Mouse (Mus musculus) limb, embryonic 11.5 days (tissue): ENCODE measurements around the gene Dlec1. TPM values are rescaled to one million over a fixed set of nuclear protein-coding genes. Genes with fewer than 3 reads are reported as not detected.

ENCODE experiments used
- ATAC-seq: fragments of 200-750 bp; cut with Nextera tagmentation; 2 replicates; pipeline ENCODE4 v1.8.0; 2017; ENCODE audit warnings: low read depth; ENCODE audit not compliant: insufficient number of reproducible peaks, low FRiP score, low TSS enrichment
- DNase-seq: peaks from one replicate; pipeline ENCODE4 v3.0.0-alpha.2; 2015; ENCODE audit warnings: low spot score
- H3K27ac ChIP-seq: fragments of 300-500 bp; sonication (generic); replicated peaks from 2 replicates; pipeline ENCODE4 v1.5.1; 2014; ENCODE audit warnings: low read depth, mild to moderate bottlenecking, low read length
- H3K27me3 ChIP-seq: fragments of 300-500 bp; sonication (generic); 2 replicates; pipeline ENCODE4 v1.6.1; 2014; ENCODE audit warnings: mild to moderate bottlenecking, low read length, mixed read lengths; ENCODE audit not compliant: control insufficient read depth, insufficient read depth
- H3K36me3 ChIP-seq: fragments of 300-500 bp; sonication (generic); 2 replicates; pipeline ENCODE4 v1.6.1; 2014; ENCODE audit warnings: mild to moderate bottlenecking, low read length, moderate library complexity, mixed read lengths; ENCODE audit not compliant: control insufficient read depth, insufficient read depth
- H3K4me1 ChIP-seq: fragments of 300-500 bp; sonication (generic); 2 replicates; pipeline ENCODE4 v1.6.1; 2014; ENCODE audit warnings: low read length, mixed read lengths; ENCODE audit not compliant: control insufficient read depth, insufficient read depth
- H3K4me2 ChIP-seq: fragments of 300-500 bp; sonication (generic); 2 replicates; pipeline ENCODE4 v1.6.1; 2014; ENCODE audit warnings: low read depth, mild to moderate bottlenecking, moderate library complexity; ENCODE audit not compliant: severe bottlenecking
- H3K4me3 ChIP-seq: fragments of 300-500 bp; sonication (generic); 2 replicates; pipeline ENCODE4 v1.5.1; 2014; ENCODE audit warnings: low read depth, low read length
- H3K9ac ChIP-seq: fragments of 300-500 bp; sonication (generic); 2 replicates; pipeline ENCODE4 v1.6.1; 2014; ENCODE audit warnings: mild to moderate bottlenecking, low read length
- H3K9me3 ChIP-seq: fragments of 300-500 bp; sonication (generic); 2 replicates; pipeline ENCODE4 v1.6.1; 2016; ENCODE audit warnings: low read length; ENCODE audit not compliant: control insufficient read depth
- WGBS: fragments of 180-500 bp; shearing (Covaris S2); extraction: QIAGEN DNeasy Blood & Tissue Kit; methylation state at CpG from one replicate; pipeline ENCODE4 v1.1.7; 2014; 5-methylcytosine and 5-hydroxymethylcytosine counted together
- polyA plus RNA-seq: library from polyadenylated mRNA; unstranded; fragments of >200 nt; fragmentation: Nextera tagmentation; extraction: Ambion mirVana; gene quantifications from 2 replicates; pipeline ENCODE4 v1.2.1, GENCODE M21; 2014

Dlec1 gene
- polyA plus RNA-seq, 1 experiment from 2014 or later = 2.1 TPM

GRCm38 (mm10) chr9:119068266-119068665 is 34.0 kb upstream of the Dlec1 start:
- no peak overlapping the region for H3K4me3 ChIP-seq
- WGBS = 83% methylated on average over 11 of the region's 11 CpGs
- no peak overlapping the region for H3K27ac ChIP-seq
- no peaks in the 10 kb centered on the region for H3K9me3 ChIP-seq
- H3K9ac ChIP-seq = no peak overlapping the region
- no peak overlapping the region for H3K4me2 ChIP-seq
- DNase-seq (no peak), ATAC-seq (no peak)
- H3K4me1 ChIP-seq = peaks cover 3% of the 10 kb centered on the region; the same call in 1 of the 2 replicates
- no peaks in the 10 kb centered on the region; the same call in 1 of the 2 replicates for H3K36me3 ChIP-seq
- H3K27me3 ChIP-seq = no peaks in the 10 kb centered on the region

- ATAC-seq (no peak), DNase-seq (no peak)
- no peaks in the 10 kb centered on the region for H3K4me1 ChIP-seq
- no peaks in the 10 kb centered on the region for H3K27me3 ChIP-seq
- H3K9me3 ChIP-seq = no peaks in the 10 kb centered on the region
- no peak overlapping the region for H3K4me2 ChIP-seq
- H3K9ac ChIP-seq = no peak overlapping the region
- H3K4me3 ChIP-seq = no peak overlapping the region
- H3K36me3 ChIP-seq = no peaks in the 10 kb centered on the region; the same call in 1 of the 2 replicates
- WGBS = 81% methylated on average over 13 of the region's 13 CpGs
- H3K27ac ChIP-seq = no peak overlapping the region
Measured at GRCm38 (mm10) chr9:119070173-119070825, 32.0 kb upstream of the Dlec1 start.

GRCm38 (mm10) chr9:119071786-119072185 is 30.5 kb upstream of the Dlec1 start:
- H3K27ac ChIP-seq = no peak overlapping the region
- DNase-seq (no peak), ATAC-seq (no peak)
- H3K9me3 ChIP-seq = no peaks in the 10 kb centered on the region
- H3K4me3 ChIP-seq = no peak overlapping the region
- H3K4me1 ChIP-seq = no peaks in the 10 kb centered on the region
- H3K4me2 ChIP-seq = no peak overlapping the region
- 80% methylated on average over 9 of the region's 9 CpGs for WGBS
- H3K9ac ChIP-seq = no peak overlapping the region
- H3K27me3 ChIP-seq = no peaks in the 10 kb centered on the region
- no peaks in the 10 kb centered on the region; the same call in 1 of the 2 replicates for H3K36me3 ChIP-seq

GRCm38 (mm10) chr9:119073184-119073895 is 28.9 kb upstream of the Dlec1 start:
- Histone ChIP-seq H3K9ac (no peak overlapping the region), H3K9me3 (no peaks in the 10 kb centered on the region), H3K27me3 (no peaks in the 10 kb centered on the region), H3K4me2 (no peak overlapping the region), H3K36me3 (no peaks in the 10 kb centered on the region; the same call in 1 of the 2 replicates), H3K27ac (no peak overlapping the region), H3K4me3 (no peak overlapping the region), H3K4me1 (no peaks in the 10 kb centered on the region)
- no peak for ATAC-seq
- 81% methylated on average over 15 of the region's 15 CpGs for WGBS
- DNase-seq = no peak

GRCm38 (mm10) chr9:119075685-119076084 is 26.6 kb upstream of the Dlec1 start:
- no peak overlapping the region for H3K4me3 ChIP-seq
- no peaks in the 10 kb centered on the region; the same call in 1 of the 2 replicates for H3K36me3 ChIP-seq
- H3K27ac ChIP-seq = no peak overlapping the region
- H3K9ac ChIP-seq = no peak overlapping the region
- H3K27me3 ChIP-seq = no peaks in the 10 kb centered on the region
- DNase-seq (no peak), ATAC-seq (no peak)
- no peak overlapping the region for H3K4me2 ChIP-seq
- H3K4me1 ChIP-seq = no peaks in the 10 kb centered on the region
- H3K9me3 ChIP-seq = no peaks in the 10 kb centered on the region
- WGBS = 77% methylated on average over 16 of the region's 16 CpGs

- Histone ChIP-seq H3K9ac (no peak overlapping the region), H3K4me2 (no peak overlapping the region), H3K4me3 (no peak overlapping the region), H3K27me3 (no peaks in the 10 kb centered on the region), H3K36me3 (no peaks in the 10 kb centered on the region), H3K4me1 (peaks cover 9% of the 10 kb centered on the region), H3K9me3 (no peaks in the 10 kb centered on the region), H3K27ac (no peak overlapping the region)
- WGBS = 84% methylated on average over 5 of the region's 5 CpGs
- DNase-seq (no peak), ATAC-seq (no peak)
Measured at GRCm38 (mm10) chr9:119080040-119080675, 22.1 kb upstream of the Dlec1 start.

GRCm38 (mm10) chr9:119082039-119082438 is 20.2 kb upstream of the Dlec1 start:
- no peak overlapping the region for H3K4me3 ChIP-seq
- peak; percentile 55 for DNase-seq
- no peaks in the 10 kb centered on the region for H3K36me3 ChIP-seq
- ATAC-seq = peak; percentile 29; the same call in 1 of the 2 replicates
- H3K27ac ChIP-seq = peak overlapping the region; percentile 67; the same call in 1 of the 2 replicates
- H3K9ac ChIP-seq = 0 out of 2 replicates have a peak overlapping the region, but pooled peaks have one; percentile 27
- no peak overlapping the region for H3K4me2 ChIP-seq
- 17% methylated on average over 8 of the region's 8 CpGs for WGBS
- peaks cover 9% of the 10 kb centered on the region for H3K4me1 ChIP-seq
- no peaks in the 10 kb centered on the region for H3K27me3 ChIP-seq
- no peaks in the 10 kb centered on the region for H3K9me3 ChIP-seq

GRCm38 (mm10) chr9:119082656-119083430 is 19.4 kb upstream of the Dlec1 start:
- DNase-seq = no peak
- Histone ChIP-seq H3K4me2 (no peak overlapping the region), H3K9me3 (no peaks in the 10 kb centered on the region), H3K27me3 (no peaks in the 10 kb centered on the region), H3K9ac (no peak overlapping the region), H3K4me3 (no peak overlapping the region), H3K36me3 (no peaks in the 10 kb centered on the region), H3K27ac (peak overlapping the region; percentile 67; the same call in 1 of the 2 replicates), H3K4me1 (peaks cover 9% of the 10 kb centered on the region)
- 66% methylated on average over 7 of the region's 7 CpGs for WGBS
- ATAC-seq = no peak
